Mouse (Mus musculus): Measurements from ENCODE around the gene Ltk.

GRCm38 (mm10) chr2:119742461-119743175 lies 17.6 kb downstream of the Ltk start:
- TF ChIP-seq CTCF (IDR thresholded peaks at IDR 0.05; ENCODE audit: insufficient read depth, low read length) (no peak), POLR2A (IDR thresholded peaks at IDR 0.05; ENCODE audit: borderline replicate concordance, extremely low read depth, low read depth, low read length) (no peak)
